Mouse (Mus musculus): ENCODE measurements around the gene Hoxa10. TPM values are rescaled to one million over a fixed set of nuclear protein-coding genes. Genes with fewer than 3 reads are reported as not detected.

Hoxa10 gene
- polyA plus RNA-seq, 1 experiment from 2014 or later = not detected

- Histone ChIP-seq H3K36me3 (ENCODE audit: control insufficient read depth, insufficient read depth, low read length) (no peaks in the 10 kb centered on the region), H3K4me2 (ENCODE audit: low read length) (no peak overlapping the region), H3K27me3 (ENCODE audit: control insufficient read depth, insufficient read depth, low read depth, low read length) (peaks cover 83% of the 10 kb centered on the region), H3K4me3 (ENCODE audit: low read depth, low read length) (no peak overlapping the region), H3K9ac (ENCODE audit: low read depth, low read length) (no peak overlapping the region), H3K9me3 (replicated peaks; ENCODE audit: control insufficient read depth, low read length, poor library complexity, severe bottlenecking) (no peaks in the 10 kb centered on the region), H3K4me1 (ENCODE audit: control insufficient read depth, insufficient read depth, low read length) (peaks cover 4% of the 10 kb centered on the region; the same call in 1 of the 2 replicates), H3K27ac (ENCODE audit: low read length) (no peak overlapping the region)
- 1% methylated on average over 18 of the region's 18 CpGs for WGBS
- ATAC-seq = no peak
Observed at GRCm38 (mm10) chr6:52265306-52265912, 24.8 kb upstream of the Hoxa10 start.

DNA sequence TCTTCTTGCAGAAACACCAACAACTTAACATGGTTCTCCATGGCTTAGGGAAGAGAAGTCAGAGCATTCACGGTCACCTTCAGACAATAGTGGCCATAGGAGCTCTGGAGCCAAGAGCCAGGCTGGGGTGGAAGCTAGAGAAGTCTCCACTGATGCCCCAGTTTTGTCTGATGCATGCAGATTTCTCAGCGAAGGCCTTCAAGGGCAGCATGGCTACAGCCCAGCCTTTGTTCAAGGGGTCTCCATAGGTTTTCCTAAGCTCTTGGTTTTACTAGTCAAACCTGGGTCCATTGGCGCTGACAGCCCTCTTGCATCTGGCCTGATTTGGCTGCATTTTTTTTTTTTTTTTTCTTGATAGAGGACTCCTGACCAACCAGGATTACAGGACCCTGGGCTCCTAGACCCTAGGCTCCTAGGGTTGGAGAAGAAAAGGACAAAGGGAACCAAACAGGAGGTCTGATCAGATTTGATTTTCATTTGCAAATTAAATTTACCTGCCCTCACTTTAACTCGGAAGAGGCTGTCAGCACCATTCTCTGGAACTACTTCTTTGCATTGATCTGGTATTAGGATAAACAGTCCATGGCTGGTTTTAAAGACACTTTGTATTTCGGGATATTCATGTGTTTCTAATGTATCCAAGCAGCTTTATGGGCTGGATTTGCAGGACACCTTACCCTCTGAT, 23.6 kb upstream of the Hoxa10 start:
- peaks cover 81% of the 10 kb centered on the region for H3K27me3 ChIP-seq (ENCODE audit: control insufficient read depth, insufficient read depth, low read depth, low read length)
- no peak overlapping the region for H3K4me2 ChIP-seq (ENCODE audit: low read length)
- WGBS = 1% methylated on average over 5 of the region's 5 CpGs
- H3K4me3 ChIP-seq (ENCODE audit: low read depth, low read length) = no peak overlapping the region
- no peak overlapping the region for H3K9ac ChIP-seq (ENCODE audit: low read depth, low read length)
- H3K36me3 ChIP-seq (ENCODE audit: control insufficient read depth, insufficient read depth, low read length) = no peaks in the 10 kb centered on the region
- H3K27ac ChIP-seq (ENCODE audit: low read length) = no peak overlapping the region
- ATAC-seq = no peak
- H3K4me1 ChIP-seq (ENCODE audit: control insufficient read depth, insufficient read depth, low read length) = peaks cover 4% of the 10 kb centered on the region; the same call in 1 of the 2 replicates
- no peaks in the 10 kb centered on the region for H3K9me3 ChIP-seq (replicated peaks; ENCODE audit: control insufficient read depth, low read length, poor library complexity, severe bottlenecking)

DNA sequence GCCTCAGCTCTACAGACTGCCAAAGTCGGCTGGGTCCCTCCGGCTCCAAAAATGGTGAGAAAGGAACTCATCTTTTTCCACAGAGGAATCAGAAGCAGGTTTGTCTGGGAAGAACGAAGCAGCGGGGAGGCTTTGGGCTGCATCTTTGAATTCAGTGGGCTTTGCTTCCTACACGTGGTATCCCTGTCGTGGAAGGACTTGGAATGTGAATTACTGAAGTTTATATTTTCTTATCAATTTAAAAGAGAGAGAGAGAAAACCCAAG, 22.6 kb upstream of the Hoxa10 start:
- ATAC-seq = no peak
- peaks cover 79% of the 10 kb centered on the region for H3K27me3 ChIP-seq (ENCODE audit: control insufficient read depth, insufficient read depth, low read depth, low read length)
- WGBS = under 1% methylated on average over 6 of the region's 6 CpGs

DNA sequence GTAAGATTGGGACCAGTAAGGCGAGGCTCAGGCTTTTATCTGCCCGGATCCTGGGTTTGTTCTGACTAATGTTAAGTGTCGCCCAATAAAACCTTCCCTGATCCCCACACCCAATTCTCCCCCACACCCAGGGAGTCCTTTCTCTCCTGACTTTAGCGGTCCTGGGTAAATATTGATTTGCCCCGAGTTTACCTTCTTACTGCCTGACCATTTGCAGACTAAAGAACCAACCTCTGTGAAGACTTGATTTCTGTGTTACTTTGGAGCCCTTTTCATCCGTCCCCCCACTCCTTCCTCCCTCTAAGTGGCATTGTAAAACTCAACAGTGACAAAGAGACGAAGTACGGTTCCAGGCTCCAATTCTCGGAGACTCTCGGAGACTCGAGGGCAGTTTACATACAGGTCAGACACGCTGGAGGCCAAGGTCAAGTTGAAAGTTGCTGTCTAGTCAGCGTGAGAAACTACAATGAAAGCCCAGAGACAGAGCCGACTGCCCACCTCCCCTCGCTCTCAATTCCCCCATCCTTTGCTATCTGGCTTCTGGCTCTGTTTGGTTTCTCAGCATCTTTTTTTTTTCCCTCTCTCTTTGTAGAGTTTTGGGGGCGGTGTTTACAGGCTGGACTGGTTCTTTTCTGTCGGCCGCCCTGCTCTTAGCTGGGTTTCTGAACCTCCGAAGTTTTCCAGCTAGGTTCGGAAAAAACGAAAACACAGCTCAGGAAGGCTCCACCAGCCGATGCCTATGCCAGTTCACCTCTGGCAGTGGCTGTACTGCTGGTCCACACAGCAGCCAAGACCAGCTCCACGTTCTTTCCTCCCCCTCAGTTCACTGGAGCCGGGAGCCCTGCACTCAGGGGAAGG, 22.0 kb upstream of the Hoxa10 start:
- Histone ChIP-seq H3K27me3 (ENCODE audit: control insufficient read depth, insufficient read depth, low read depth, low read length) (peaks cover 76% of the 10 kb centered on the region), H3K4me2 (ENCODE audit: low read length) (no peak overlapping the region), H3K36me3 (ENCODE audit: control insufficient read depth, insufficient read depth, low read length) (no peaks in the 10 kb centered on the region), H3K4me3 (ENCODE audit: low read depth, low read length) (no peak overlapping the region), H3K27ac (ENCODE audit: low read length) (no peak overlapping the region), H3K4me1 (ENCODE audit: control insufficient read depth, insufficient read depth, low read length) (peaks cover 4% of the 10 kb centered on the region; the same call in 1 of the 2 replicates), H3K9ac (ENCODE audit: low read depth, low read length) (no peak overlapping the region), H3K9me3 (replicated peaks; ENCODE audit: control insufficient read depth, low read length, poor library complexity, severe bottlenecking) (no peaks in the 10 kb centered on the region)
- no peak for ATAC-seq
- WGBS = 1% methylated on average over 24 of the region's 24 CpGs

More for the DNA sequence above, 22.6 kb upstream of the Hoxa10 start:
- no peak overlapping the region for H3K9ac ChIP-seq (ENCODE audit: low read depth, low read length)
- no peak overlapping the region for H3K4me3 ChIP-seq (ENCODE audit: low read depth, low read length)
- H3K4me1 ChIP-seq (ENCODE audit: control insufficient read depth, insufficient read depth, low read length) = peaks cover 4% of the 10 kb centered on the region; the same call in 1 of the 2 replicates
- no peak overlapping the region for H3K4me2 ChIP-seq (ENCODE audit: low read length)
- H3K9me3 ChIP-seq (replicated peaks; ENCODE audit: control insufficient read depth, low read length, poor library complexity, severe bottlenecking) = no peaks in the 10 kb centered on the region
- H3K36me3 ChIP-seq (ENCODE audit: control insufficient read depth, insufficient read depth, low read length) = no peaks in the 10 kb centered on the region
- no peak overlapping the region for H3K27ac ChIP-seq (ENCODE audit: low read length)

GRCm38 (mm10) chr6:52261751-52262462, 21.3 kb upstream of the Hoxa10 start:
- peaks cover 76% of the 10 kb centered on the region for H3K27me3 ChIP-seq (ENCODE audit: control insufficient read depth, insufficient read depth, low read depth, low read length)
- H3K9me3 ChIP-seq (replicated peaks; ENCODE audit: control insufficient read depth, low read length, poor library complexity, severe bottlenecking) = no peaks in the 10 kb centered on the region
- no peak for ATAC-seq
- H3K27ac ChIP-seq (ENCODE audit: low read length) = no peak overlapping the region
- 4% methylated on average over 9 of the region's 9 CpGs for WGBS
- no peak overlapping the region for H3K9ac ChIP-seq (ENCODE audit: low read depth, low read length)
- no peak overlapping the region for H3K4me2 ChIP-seq (ENCODE audit: low read length)
- H3K4me3 ChIP-seq (ENCODE audit: low read depth, low read length) = no peak overlapping the region
- H3K4me1 ChIP-seq (ENCODE audit: control insufficient read depth, insufficient read depth, low read length) = peaks cover 4% of the 10 kb centered on the region; the same call in 1 of the 2 replicates
- no peaks in the 10 kb centered on the region for H3K36me3 ChIP-seq (ENCODE audit: control insufficient read depth, insufficient read depth, low read length)

DNA sequence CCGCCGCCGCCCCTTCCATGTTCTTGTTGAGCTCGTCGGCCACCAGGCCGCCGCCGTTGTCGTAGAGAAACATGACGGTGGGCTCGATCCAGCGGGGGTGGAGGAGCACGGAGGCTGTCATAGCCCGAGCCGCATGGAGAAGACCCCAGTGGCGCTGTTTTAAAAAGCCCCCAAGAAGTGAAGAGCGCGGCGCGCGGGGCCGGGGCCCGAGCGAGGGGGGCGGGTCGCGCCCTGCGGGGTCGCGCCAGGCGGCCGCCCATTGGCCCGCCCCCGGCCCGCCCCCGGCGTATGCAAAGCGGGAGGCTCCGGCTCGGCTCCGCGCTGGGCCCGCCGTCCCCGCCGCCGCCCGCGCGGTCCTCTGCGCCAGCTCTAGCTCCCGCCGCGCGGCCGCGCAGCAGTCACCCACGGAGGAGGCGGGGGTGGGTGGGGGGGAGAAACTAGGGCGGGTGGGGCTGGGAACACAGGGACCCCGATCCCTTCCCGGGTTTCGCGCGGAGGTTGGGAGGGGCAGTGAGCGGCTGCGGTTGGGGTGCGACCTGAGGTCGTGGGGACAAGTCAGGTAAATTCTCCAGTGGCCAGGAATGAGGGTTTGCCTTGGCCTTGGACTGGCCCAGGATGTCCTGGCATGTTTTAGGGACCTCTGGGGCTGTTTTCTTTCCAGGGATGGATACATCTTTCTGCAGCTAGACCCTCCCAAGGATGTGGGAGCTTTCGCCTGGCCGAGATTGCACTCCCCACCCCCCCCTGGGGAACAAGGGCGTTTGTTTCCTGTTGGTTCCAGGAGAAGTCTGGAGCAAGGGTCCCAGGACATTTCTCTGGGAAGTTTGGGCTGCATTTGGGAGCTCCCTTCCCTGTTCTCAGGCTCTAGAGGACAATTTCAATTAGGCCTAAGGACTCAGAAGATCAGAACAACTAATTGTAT, 20.3 kb upstream of the Hoxa10 start, which contains the start of gene Hoxa13:
Gene Hoxa13, minus strand, starts transcription at position 227 of the 922 bp plus-strand sequence.
- peak within 1 kb of the TSS; percentile 33; the same call in 1 of the 2 replicates for H3K4me2 ChIP-seq (ENCODE audit: low read length)
- peaks cover 4% of the 10 kb centered on the region; the same call in 1 of the 2 replicates for H3K4me1 ChIP-seq (ENCODE audit: control insufficient read depth, insufficient read depth, low read length)
- H3K9me3 ChIP-seq (replicated peaks; ENCODE audit: control insufficient read depth, low read length, poor library complexity, severe bottlenecking) = no peaks in the 10 kb centered on the region
- H3K9ac ChIP-seq (ENCODE audit: low read depth, low read length) = no peak within 1 kb of the TSS
- H3K27me3 ChIP-seq (ENCODE audit: control insufficient read depth, insufficient read depth, low read depth, low read length) = peaks cover 73% of the 10 kb centered on the region
- no peaks in the 10 kb centered on the region for H3K36me3 ChIP-seq (ENCODE audit: control insufficient read depth, insufficient read depth, low read length)
- 1% methylated on average over 31 of the region's 72 CpGs for WGBS
- no peak within 1 kb of the TSS for H3K27ac ChIP-seq (ENCODE audit: low read length)
- ATAC-seq = no peak
- peak within 1 kb of the TSS; percentile 20 for H3K4me3 ChIP-seq (ENCODE audit: low read depth, low read length)

DNA sequence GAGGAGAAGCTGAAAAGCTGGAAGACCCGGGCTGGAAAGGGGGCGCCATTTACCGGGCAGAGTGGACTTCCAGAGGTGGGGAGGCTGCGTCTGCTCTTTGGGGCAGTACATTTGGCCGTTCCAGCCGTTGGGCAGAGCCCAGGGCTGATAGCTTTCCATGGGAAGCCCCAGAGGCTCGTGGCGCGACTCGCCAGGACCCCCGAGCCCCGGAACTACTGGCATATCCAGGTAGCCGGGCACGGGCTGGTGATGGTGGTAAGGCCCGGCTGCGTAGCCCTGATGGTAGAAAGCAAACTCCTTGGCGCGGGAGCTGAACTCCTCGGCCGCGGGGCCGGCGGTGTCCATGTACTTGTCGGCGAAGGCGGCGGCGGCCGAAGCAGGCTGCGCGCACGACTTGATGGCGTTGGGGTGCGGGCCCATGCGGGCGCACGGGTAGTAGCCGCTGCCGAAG, 19.2 kb upstream of the Hoxa10 start:
- H3K9ac ChIP-seq (ENCODE audit: low read depth, low read length) = no peak overlapping the region
- peaks cover 71% of the 10 kb centered on the region for H3K27me3 ChIP-seq (ENCODE audit: control insufficient read depth, insufficient read depth, low read depth, low read length)
- H3K4me1 ChIP-seq (ENCODE audit: control insufficient read depth, insufficient read depth, low read length) = peaks cover 4% of the 10 kb centered on the region; the same call in 1 of the 2 replicates
- H3K9me3 ChIP-seq (replicated peaks; ENCODE audit: control insufficient read depth, low read length, poor library complexity, severe bottlenecking) = no peaks in the 10 kb centered on the region
- no peak overlapping the region for H3K4me3 ChIP-seq (ENCODE audit: low read depth, low read length)
- H3K4me2 ChIP-seq (ENCODE audit: low read length) = no peak overlapping the region; the same call in 1 of the 2 replicates
- no peak for ATAC-seq
- H3K27ac ChIP-seq (ENCODE audit: low read length) = no peak overlapping the region
- H3K36me3 ChIP-seq (ENCODE audit: control insufficient read depth, insufficient read depth, low read length) = no peaks in the 10 kb centered on the region
- 1% methylated on average over 39 of the region's 39 CpGs for whole genome bisulfite sequencing

Measured in midbrain, embryonic 16.5 days (tissue).